Mouse (Mus musculus): Measurements from ENCODE around the gene Cstf2. TPM values are rescaled to one million over a fixed set of nuclear protein-coding genes. Genes with fewer than 3 reads are reported as not detected.

Gene Cstf2
- 25.1 to 39.4 TPM (median 28.4 TPM) in 3 replicates for total RNA-seq (2017)

DNA sequence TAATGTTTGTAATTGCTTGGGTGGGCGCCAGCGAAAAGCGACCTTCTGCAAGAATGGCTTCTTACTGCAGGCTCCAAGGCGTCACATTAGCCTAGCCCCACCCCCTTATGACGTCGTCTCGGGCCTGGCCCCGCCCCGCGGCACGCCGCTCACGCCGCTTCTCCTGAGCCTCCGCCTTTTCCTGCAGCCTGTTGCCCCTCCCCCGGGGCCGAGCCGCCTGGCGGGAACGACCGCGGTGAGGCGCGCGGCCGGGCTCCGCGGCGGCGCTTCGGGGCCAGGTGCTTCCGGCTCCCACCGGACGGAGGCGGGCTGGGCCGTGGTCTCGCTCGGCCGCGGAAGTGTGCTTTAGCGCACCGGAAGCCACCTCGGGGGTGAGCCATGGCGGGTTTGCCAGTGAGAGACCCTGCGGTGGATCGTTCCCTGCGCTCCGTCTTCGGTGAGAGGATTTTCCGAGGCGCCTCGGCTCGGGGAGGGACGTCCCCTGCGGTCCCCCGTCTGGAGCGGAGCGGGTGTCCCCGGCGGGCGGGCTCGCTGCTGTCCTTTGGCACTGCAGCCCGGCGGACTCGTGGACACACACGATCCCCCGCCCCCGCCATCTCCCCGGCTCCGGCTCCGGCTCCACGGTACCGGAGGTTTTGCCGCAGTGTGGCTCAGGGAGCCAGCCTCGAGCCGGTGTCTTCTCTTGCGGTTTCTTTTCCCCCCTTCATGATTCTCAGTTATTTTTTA lies at the start of gene Cstf2:
Gene Cstf2 (plus strand): TSS at position 201 of the 726 bp plus-strand sequence.
- ATAC-seq (replicated peaks; ENCODE audit: insufficient number of reproducible peaks, low FRiP score, low TSS enrichment, poor library complexity, severe bottlenecking): peak; percentile 91

DNA sequence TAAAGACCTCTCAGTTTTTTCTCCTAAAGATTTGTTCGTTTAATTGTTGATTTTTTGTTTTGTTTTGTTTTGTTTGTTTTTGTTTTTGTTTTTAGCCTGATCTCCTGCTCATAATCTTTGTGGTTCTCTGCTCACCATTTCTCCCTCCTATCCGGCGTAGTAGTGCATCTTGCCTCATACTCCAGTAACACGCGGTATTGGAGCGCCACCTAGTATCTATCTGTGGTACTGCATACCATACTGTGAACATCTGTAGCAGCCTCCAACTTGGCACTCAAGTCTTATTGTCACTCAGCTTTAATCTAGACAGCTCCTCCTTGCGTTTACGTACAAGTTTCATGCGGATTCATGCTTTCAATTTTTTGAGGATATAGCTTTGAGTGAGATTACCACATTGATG lies 40.0 kb upstream of the Cstf2 start:
- peak; percentile 71; the same call in 1 of the 2 replicates for ATAC-seq (replicated peaks; ENCODE audit: insufficient number of reproducible peaks, low FRiP score, low TSS enrichment, poor library complexity, severe bottlenecking)

DNA sequence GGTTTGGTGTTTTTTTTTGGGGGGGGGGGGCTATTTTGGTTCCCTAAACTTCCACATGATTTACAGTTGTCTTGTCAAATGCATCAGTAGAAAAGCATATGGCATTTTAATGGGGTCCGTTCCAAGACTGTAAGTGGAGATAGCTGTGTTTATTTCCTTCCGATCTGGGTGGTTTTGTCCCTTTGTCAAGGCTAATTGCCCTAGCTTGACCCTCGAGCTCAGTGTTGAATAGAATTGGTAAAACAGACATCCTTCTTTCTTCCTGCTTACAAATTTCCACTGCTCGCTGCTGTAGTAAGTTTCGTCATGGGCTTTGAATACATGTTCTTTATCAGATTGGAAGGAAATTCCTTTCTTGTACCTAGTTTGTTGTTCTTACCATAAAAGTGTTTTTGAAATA lies 38.3 kb upstream of the Cstf2 start:
- no peak for ATAC-seq (replicated peaks; ENCODE audit: insufficient number of reproducible peaks, low FRiP score, low TSS enrichment, poor library complexity, severe bottlenecking)

- no peak for ATAC-seq (replicated peaks; ENCODE audit: insufficient number of reproducible peaks, low FRiP score, low TSS enrichment, poor library complexity, severe bottlenecking)
Observed at GRCm38 (mm10) chrX:134048994-134049393, 10.0 kb upstream of the Cstf2 start.

DNA sequence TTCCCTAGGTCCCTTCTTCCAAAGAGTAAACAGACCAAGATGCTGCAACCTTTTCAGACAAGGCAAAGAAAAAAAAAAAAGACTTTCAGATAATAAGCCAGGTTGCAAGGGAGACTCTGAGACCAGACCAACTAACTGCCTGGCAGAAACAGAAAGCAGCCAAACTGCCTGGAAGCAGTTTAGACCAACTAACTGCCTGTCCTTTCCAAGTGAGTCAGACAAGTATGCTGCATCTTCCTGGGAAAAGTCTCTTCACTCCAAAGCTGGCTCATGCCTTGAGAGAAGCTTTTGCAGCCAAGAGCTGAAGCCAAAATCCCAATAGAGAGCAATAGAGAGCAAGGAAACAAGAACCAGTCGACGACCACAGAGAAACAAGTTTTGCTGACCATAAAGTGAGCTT lies 2.1 kb upstream of the Cstf2 start:
- ATAC-seq (replicated peaks; ENCODE audit: insufficient number of reproducible peaks, low FRiP score, low TSS enrichment, poor library complexity, severe bottlenecking): no peak

DNA sequence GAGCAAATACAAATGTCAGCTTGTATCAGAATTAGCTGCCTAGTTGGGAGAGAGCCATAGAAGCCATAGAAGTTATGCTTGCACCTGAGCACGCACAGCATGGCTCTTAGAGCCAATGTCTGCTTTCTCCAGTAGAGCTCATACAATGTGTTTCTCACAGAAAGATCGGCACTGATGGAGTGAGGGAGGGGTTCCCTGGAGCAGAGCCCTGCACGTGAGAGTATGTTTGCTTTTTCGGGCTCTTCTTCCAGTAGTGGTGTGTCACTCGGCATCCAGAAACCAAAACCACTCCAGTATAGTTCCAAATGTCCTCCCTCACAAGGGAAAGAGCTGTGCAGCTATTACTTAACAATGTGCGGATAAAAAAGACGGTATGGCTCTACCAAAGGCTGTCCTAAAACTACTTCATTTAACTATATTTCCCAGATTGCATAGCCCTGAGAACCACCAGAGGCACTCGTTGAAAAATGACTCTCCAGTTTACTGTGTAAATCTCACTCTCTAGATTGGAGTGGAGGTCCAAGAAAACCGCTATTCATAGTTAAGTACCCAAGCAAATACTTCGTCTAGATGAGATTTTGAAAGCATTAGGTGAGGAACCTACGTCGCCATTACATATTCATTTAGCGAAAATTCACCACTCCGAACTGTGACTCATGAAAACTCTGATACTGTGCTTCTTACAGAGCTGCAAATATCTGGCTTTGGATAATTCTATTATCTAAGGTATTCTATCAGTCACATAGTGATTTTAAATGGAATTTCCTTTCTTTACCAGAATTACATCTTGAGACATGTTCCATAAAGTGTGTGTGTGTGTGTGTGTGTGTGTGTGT lies 729 bp upstream of the Cstf2 start:
- no peak for ATAC-seq (replicated peaks; ENCODE audit: insufficient number of reproducible peaks, low FRiP score, low TSS enrichment, poor library complexity, severe bottlenecking)

DNA sequence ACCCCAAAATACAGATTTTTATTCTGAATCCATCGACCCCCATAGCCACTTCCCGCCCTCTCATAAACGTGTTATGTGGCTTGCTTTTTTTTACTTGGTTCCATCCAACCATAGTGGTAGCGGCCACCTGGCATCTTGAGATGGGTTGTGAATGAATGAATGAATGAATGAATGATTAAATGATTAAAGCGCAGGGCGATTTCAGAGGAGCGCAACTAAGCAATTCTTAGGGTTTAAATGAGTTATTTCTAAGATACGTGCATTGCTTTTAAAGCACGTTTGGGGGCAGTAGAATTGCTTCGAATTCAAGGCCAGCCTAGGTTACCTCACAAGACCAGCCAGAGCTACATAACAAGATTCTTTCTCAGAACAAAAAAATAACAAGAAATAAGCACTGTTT lies 777 bp downstream of the Cstf2 start:
- no peak for ATAC-seq (replicated peaks; ENCODE audit: insufficient number of reproducible peaks, low FRiP score, low TSS enrichment, poor library complexity, severe bottlenecking)

DNA sequence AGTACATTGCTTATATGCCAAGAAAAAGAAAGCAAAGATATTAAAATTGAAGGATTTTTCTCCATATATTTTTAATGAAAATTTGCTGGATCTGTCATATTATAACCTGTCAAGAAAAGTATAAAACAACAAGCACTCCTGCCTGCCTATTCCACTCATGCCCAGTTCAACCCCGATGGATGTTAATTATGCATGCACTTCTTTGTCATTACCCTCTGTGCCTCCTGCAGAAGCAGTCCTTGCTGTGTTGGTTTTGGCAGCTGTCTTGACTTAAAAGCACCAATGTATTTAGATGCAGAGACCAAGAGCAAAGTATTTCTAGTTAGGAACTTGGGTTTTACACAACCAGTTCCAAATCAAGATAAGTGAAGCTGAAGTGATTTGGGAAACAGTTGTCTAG lies 26.5 kb downstream of the Cstf2 start:
- ATAC-seq (replicated peaks; ENCODE audit: insufficient number of reproducible peaks, low FRiP score, low TSS enrichment, poor library complexity, severe bottlenecking): no peak

GRCm38 (mm10) chrX:134102641-134103040 lies 43.7 kb downstream of the Cstf2 start:
- no peak for ATAC-seq (replicated peaks; ENCODE audit: insufficient number of reproducible peaks, low FRiP score, low TSS enrichment, poor library complexity, severe bottlenecking)

DNA sequence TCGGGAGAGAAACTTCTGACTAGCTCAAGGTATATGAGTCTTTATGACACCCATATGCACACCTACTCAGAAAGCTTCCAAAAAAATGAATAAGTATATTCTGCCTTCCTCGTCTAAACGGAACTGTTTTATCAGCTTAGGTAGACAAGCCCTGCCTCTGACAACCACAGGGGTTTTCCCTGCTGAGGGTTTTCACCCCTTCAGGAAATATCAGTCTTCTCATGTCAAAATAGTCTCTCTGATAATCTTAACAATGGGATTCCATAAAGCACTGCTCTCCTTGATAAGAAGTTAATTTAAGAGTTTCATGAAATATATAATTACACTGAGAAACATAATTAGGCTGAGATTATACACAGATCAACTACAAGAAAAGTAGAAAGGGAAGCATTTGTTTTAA lies 52.8 kb downstream of the Cstf2 start:
- no peak for ATAC-seq (replicated peaks; ENCODE audit: insufficient number of reproducible peaks, low FRiP score, low TSS enrichment, poor library complexity, severe bottlenecking)

DNA sequence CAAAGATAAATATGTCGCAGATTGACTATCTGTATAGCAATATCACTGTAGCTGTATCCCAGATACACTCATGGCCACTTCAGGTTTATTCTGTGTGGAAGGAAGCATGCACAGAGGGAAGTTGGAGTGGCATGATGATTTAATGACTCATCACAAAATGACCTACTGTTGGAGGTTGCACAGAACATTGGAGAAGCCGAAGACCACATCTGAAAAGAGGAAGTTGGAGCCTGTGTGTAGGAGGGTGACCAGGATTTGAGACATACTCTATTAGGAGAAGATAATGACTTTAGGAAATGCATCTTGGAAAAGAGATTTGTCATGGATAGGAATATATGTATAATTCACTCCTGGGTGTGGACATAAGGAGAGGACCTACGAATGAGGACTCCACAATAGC lies 57.4 kb downstream of the Cstf2 start:
- 0 out of 2 replicates have a peak, but pooled peaks have one; percentile 43 for ATAC-seq (replicated peaks; ENCODE audit: insufficient number of reproducible peaks, low FRiP score, low TSS enrichment, poor library complexity, severe bottlenecking)

DNA sequence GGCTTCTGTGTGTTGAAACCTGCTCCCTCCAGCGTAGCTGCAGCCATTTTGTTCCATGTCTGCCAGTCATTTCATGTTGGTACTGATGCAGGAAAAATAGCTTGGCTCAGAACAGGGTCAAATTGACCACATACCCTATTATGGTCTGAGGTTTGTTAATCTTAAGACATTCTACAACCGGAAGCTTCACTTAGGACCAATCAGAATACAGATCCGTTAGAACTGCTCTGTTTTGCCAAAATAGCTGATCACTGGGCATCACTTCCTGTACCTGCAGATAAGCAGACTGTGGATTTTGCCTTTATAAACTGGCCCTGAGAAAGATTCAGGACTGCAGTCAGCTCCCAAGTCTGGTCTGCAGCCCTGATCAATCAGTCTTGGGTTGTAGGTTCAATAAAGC lies 69.6 kb downstream of the Cstf2 start:
- no peak for ATAC-seq (replicated peaks; ENCODE audit: insufficient number of reproducible peaks, low FRiP score, low TSS enrichment, poor library complexity, severe bottlenecking)

DNA sequence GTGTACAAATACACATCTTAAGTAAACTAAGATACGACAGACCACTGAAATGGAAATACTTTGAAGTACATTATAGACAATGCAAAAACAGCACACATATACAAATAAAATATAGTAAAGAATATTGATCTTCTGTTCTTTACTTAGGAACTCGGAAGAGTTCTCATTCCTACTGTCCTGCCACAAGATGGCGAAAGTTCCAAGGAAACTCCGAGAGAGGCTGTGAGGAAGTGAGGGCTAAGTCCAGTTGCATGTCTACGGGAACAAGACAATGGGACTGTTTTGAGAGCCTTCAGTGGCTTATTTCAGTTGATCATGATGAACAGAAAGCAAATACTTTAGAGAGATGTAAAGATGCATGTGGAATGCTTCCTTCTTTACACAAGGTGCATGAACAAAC lies 73.3 kb downstream of the Cstf2 start:
- no peak for ATAC-seq (replicated peaks; ENCODE audit: insufficient number of reproducible peaks, low FRiP score, low TSS enrichment, poor library complexity, severe bottlenecking)

DNA sequence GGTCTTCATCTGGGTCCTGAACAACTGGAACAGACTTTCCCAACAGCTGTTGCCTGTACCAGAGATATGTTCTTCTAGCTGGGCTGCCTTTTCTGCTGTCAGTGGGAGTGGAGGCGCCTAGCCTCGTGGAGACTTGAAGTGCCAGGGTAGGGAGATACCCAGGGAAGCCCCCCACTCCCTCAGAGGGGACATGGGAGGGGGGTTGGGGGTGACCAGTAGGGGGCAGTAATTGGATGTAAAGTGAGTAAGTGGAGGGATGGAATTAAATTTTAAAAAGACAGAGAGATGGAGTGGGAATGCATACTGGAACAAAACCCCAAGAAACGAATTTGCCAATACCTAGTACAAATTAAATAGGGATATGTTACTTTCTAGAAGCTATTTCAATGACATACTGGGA lies 74.8 kb downstream of the Cstf2 start:
- no peak for ATAC-seq (replicated peaks; ENCODE audit: insufficient number of reproducible peaks, low FRiP score, low TSS enrichment, poor library complexity, severe bottlenecking)

Other genes with a start within 250 kb of the Cstf2 start
- gene Tnmd, start 208.2 kb upstream of the Cstf2 start, total RNA-seq (2017): not detected in 3 replicates
- 2.3 TPM in 1 of 3 replicates, not detected in the others for gene Tspan6, start 160.8 kb upstream of the Cstf2 start, total RNA-seq (2017)
- gene Srpx2, start 150.8 kb upstream of the Cstf2 start, total RNA-seq (2017): not detected in 3 replicates
- gene Sytl4, start 77.4 kb upstream of the Cstf2 start, total RNA-seq (2017): 1.1 to 9.1 TPM (median 3.6 TPM) in 3 replicates
- gene Xkrx, start 102.9 kb downstream of the Cstf2 start, total RNA-seq (2017): 0.19 to 1.7 TPM (median 0.29 TPM) in 3 replicates
- not detected in 3 replicates for gene Arl13a, start 128.3 kb downstream of the Cstf2 start, total RNA-seq (2017)
- gene Nox1, start 162.8 kb downstream of the Cstf2 start, total RNA-seq (2017): 0.29 to 0.85 TPM in 2 of 3 replicates, not detected in the other
- gene Trmt2b, start 217.8 kb downstream of the Cstf2 start, total RNA-seq (2017): 18.0 to 30.4 TPM (median 19.6 TPM) in 3 replicates
- not detected in 3 replicates for gene Tmem35a, start 236.0 kb downstream of the Cstf2 start, total RNA-seq (2017)
- gene Cenpi, start 248.9 kb downstream of the Cstf2 start, total RNA-seq (2017): 2.0 to 3.9 TPM (median 3.9 TPM) in 3 replicates